Mouse (Mus musculus) liver, embryonic 15.5 days (tissue): ENCODE results near the gene Mettl22. TPM values are rescaled to one million over a fixed set of nuclear protein-coding genes. Genes with fewer than 3 reads are reported as not detected.

Experiments
- ATAC-seq: fragments of 200-750 bp; cut with Nextera tagmentation; 2 replicates; pipeline ENCODE4 v1.8.0; 2017; ENCODE audit warnings: moderate number of reproducible peaks, mild to moderate bottlenecking, moderate library complexity; ENCODE audit not compliant: insufficient read depth
- H3K27ac ChIP-seq: fragments of 300-500 bp; sonication (generic); replicated peaks from 2 replicates; pipeline ENCODE4 v1.5.1; 2015; ENCODE audit warnings: mild to moderate bottlenecking, inconsistent platforms
- H3K27me3 ChIP-seq: fragments of 300-500 bp; sonication (generic); 2 replicates; pipeline ENCODE4 v1.6.1; 2015; ENCODE audit warnings: mild to moderate bottlenecking, inconsistent platforms
- H3K36me3 ChIP-seq: fragments of 300-500 bp; sonication (generic); replicated peaks from 2 replicates; pipeline ENCODE4 v1.6.1; 2015; ENCODE audit warnings: moderate library complexity, mild to moderate bottlenecking, inconsistent platforms
- H3K4me1 ChIP-seq: fragments of 300-500 bp; sonication (generic); replicated peaks from 2 replicates; pipeline ENCODE4 v1.6.1; 2015; ENCODE audit warnings: inconsistent platforms
- H3K4me2 ChIP-seq: fragments of 300-500 bp; sonication (generic); 2 replicates; pipeline ENCODE4 v1.6.1; 2015; ENCODE audit warnings: moderate library complexity, mild to moderate bottlenecking, inconsistent platforms
- H3K4me3 ChIP-seq: fragments of 300-500 bp; sonication (generic); replicated peaks from 2 replicates; pipeline ENCODE4 v1.5.1; 2015; ENCODE audit warnings: mild to moderate bottlenecking, inconsistent platforms
- H3K9ac ChIP-seq: fragments of 300-500 bp; sonication (generic); 2 replicates; pipeline ENCODE4 v1.6.1; 2015; ENCODE audit warnings: moderate library complexity, mild to moderate bottlenecking, inconsistent platforms
- H3K9me3 ChIP-seq: fragments of 300-500 bp; sonication (generic); replicated peaks from 2 replicates; pipeline ENCODE4 v1.6.1; 2016; ENCODE audit warnings: inconsistent platforms
- WGBS: fragments of 180-500 bp; shearing (Covaris S2); methylation state at CpG from one replicate; pipeline ENCODE4 v1.1.7; 2015; ENCODE audit warnings: mixed read lengths; ENCODE audit not compliant: insufficient replicate concordance; 5-methylcytosine and 5-hydroxymethylcytosine counted together
- polyA plus RNA-seq: library from polyadenylated mRNA; unstranded; fragments of >200 nt; fragmentation: Nextera tagmentation; extraction: Ambion mirVana; gene quantifications from 2 replicates; pipeline ENCODE4 v1.2.1, GENCODE M21; 2015

Gene Mettl22
- polyA plus RNA-seq, 1 experiment from 2014 or later = 7.3 TPM

GRCm38 (mm10) chr16:8532461-8532860 is 61.9 kb downstream of the Mettl22 start:
- Histone ChIP-seq H3K27me3 (no peaks in the 10 kb centered on the region), H3K9ac (no peak overlapping the region), H3K27ac (no peak overlapping the region), H3K9me3 (no peaks in the 10 kb centered on the region), H3K4me3 (no peak overlapping the region), H3K4me1 (peaks cover 4% of the 10 kb centered on the region; the same call in 1 of the 2 replicates), H3K4me2 (no peak overlapping the region), H3K36me3 (no peaks in the 10 kb centered on the region)
- 61% methylated on average over 9 of the region's 9 CpGs for WGBS
- ATAC-seq = no peak

- Histone ChIP-seq H3K9ac (no peak overlapping the region), H3K4me3 (no peak overlapping the region), H3K4me1 (peaks cover 5% of the 10 kb centered on the region; the same call in 1 of the 2 replicates), H3K9me3 (no peaks in the 10 kb centered on the region), H3K4me2 (no peak overlapping the region), H3K36me3 (no peaks in the 10 kb centered on the region), H3K27me3 (no peaks in the 10 kb centered on the region), H3K27ac (no peak overlapping the region)
- no peak for ATAC-seq
- 53% methylated on average over 7 of the region's 7 CpGs for WGBS
Observed at GRCm38 (mm10) chr16:8532894-8533293, 62.3 kb downstream of the Mettl22 start.

GRCm38 (mm10) chr16:8533477-8533876 is 62.9 kb downstream of the Mettl22 start:
- 79% methylated on average over 6 of the region's 6 CpGs for WGBS
- no peaks in the 10 kb centered on the region for H3K9me3 ChIP-seq
- H3K27ac ChIP-seq = no peak overlapping the region
- ATAC-seq = no peak
- no peak overlapping the region for H3K4me3 ChIP-seq
- H3K27me3 ChIP-seq = no peaks in the 10 kb centered on the region
- no peak overlapping the region for H3K9ac ChIP-seq
- H3K4me1 ChIP-seq = peaks cover 5% of the 10 kb centered on the region; the same call in 1 of the 2 replicates
- no peaks in the 10 kb centered on the region for H3K36me3 ChIP-seq
- no peak overlapping the region for H3K4me2 ChIP-seq

GRCm38 (mm10) chr16:8534466-8535200 is 64.0 kb downstream of the Mettl22 start:
- H3K9me3 ChIP-seq = no peaks in the 10 kb centered on the region
- no peaks in the 10 kb centered on the region for H3K36me3 ChIP-seq
- H3K4me1 ChIP-seq = peaks cover 5% of the 10 kb centered on the region; the same call in 1 of the 2 replicates
- no peak overlapping the region for H3K27ac ChIP-seq
- no peak for ATAC-seq
- H3K27me3 ChIP-seq = no peaks in the 10 kb centered on the region
- WGBS = 65% methylated on average over 11 of the region's 11 CpGs
- H3K4me2 ChIP-seq = no peak overlapping the region
- no peak overlapping the region for H3K4me3 ChIP-seq
- no peak overlapping the region for H3K9ac ChIP-seq

GRCm38 (mm10) chr16:8535411-8535810 is 64.8 kb downstream of the Mettl22 start:
- no peak overlapping the region for H3K4me3 ChIP-seq
- 66% methylated on average over 6 of the region's 6 CpGs for WGBS
- ATAC-seq = no peak
- peaks cover 2% of the 10 kb centered on the region; the same call in 1 of the 2 replicates for H3K4me1 ChIP-seq
- H3K9ac ChIP-seq = no peak overlapping the region
- H3K27me3 ChIP-seq = no peaks in the 10 kb centered on the region
- no peaks in the 10 kb centered on the region for H3K36me3 ChIP-seq
- no peak overlapping the region for H3K27ac ChIP-seq
- no peak overlapping the region for H3K4me2 ChIP-seq
- H3K9me3 ChIP-seq = no peaks in the 10 kb centered on the region

- no peaks in the 10 kb centered on the region for H3K36me3 ChIP-seq
- no peak overlapping the region for H3K4me2 ChIP-seq
- no peak for ATAC-seq
- no peak overlapping the region for H3K27ac ChIP-seq
- H3K27me3 ChIP-seq = no peaks in the 10 kb centered on the region
- peaks cover 2% of the 10 kb centered on the region; the same call in 1 of the 2 replicates for H3K4me1 ChIP-seq
- H3K4me3 ChIP-seq = no peak overlapping the region
- H3K9me3 ChIP-seq = no peaks in the 10 kb centered on the region
- no peak overlapping the region for H3K9ac ChIP-seq
- WGBS = 48% methylated on average over 9 of the region's 9 CpGs
Observed at GRCm38 (mm10) chr16:8539150-8539865, 68.7 kb downstream of the Mettl22 start.

Other genes starting within 250 kb of the Mettl22 start
- gene Tmem114, start 45.7 kb upstream of the Mettl22 start, polyA plus RNA-seq = not detected in 2 replicates
- 30.2 and 34.8 TPM in 2 replicates for gene Abat, start 42.6 kb downstream of the Mettl22 start, polyA plus RNA-seq
- 30.4 and 31.5 TPM in 2 replicates for gene Pmm2, start 166.9 kb downstream of the Mettl22 start, polyA plus RNA-seq
- 8.9 and 9.8 TPM in 2 replicates for gene Tmem186, start 166.9 kb downstream of the Mettl22 start, polyA plus RNA-seq
- gene Carhsp1, start 201.4 kb downstream of the Mettl22 start, polyA plus RNA-seq = 85.9 and 94.7 TPM in 2 replicates
- gene Gm5767, start 210.0 kb downstream of the Mettl22 start, polyA plus RNA-seq = 0.24 TPM in 1 of 2 replicates, not detected in the other